Mouse (Mus musculus): ENCODE measurements around the gene Timm8a2. TPM values are rescaled to one million over a fixed set of nuclear protein-coding genes. Genes with fewer than 3 reads are reported as not detected.
A peak's percentile ranks its signal among the peaks of the same experiment; 100 is the strongest.

The Timm8a2 gene
- polyA plus RNA-seq, 1 experiment from 2014 or later: not detected

DNA sequence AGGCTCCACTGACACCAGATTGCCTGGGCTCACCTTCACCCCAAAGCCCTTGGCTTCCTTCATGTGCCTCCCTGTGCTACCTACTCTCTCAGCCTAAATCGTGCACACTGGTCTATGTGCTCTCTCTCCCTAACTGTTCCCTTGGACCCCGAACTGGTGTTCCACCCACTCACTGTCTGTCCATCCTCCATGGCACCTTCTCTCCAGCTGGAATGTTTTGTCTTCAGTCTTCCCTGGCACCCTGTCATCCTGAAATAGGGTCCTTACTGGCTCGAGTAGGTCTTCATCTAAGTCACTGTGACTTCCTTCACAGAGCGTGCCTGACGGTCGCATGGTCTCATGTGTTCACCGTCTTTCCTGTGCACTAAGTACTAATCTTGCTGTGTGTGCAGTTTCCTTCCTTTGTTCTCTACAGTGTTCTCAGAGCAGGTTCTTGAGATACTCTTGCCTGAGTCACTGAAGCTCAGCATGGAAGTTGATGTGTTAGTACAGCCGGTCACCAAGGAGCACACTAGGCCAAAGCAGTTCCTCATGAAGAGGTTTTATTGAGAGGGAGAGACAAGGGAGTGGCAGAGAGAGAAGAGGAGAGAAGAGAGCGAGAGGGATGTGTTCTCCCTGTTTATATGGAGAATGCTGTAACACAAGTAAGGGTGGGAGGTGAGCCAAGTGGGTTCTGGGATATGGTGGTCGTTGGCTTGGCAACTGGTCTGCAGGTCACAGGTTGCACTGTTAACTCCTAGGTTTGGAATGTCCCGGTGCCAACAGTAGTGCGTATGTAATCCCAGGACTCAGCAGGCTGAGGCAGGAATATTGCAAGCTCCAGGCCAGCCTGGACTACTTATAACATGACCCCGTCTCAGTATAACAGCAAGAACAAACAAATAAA, 41.8 kb upstream of the Timm8a2 start:
- no peaks in the 10 kb centered on the region for H3K9me3 ChIP-seq (ENCODE audit: control insufficient read depth, low read length)
- DNase-seq (ENCODE audit: low spot score) (no peak), ATAC-seq (ENCODE audit: low read depth) (no peak)
- H3K27ac ChIP-seq (replicated peaks; ENCODE audit: low read depth, low read length): no peak overlapping the region
- H3K4me2 ChIP-seq (ENCODE audit: low read depth, low read length): no peak overlapping the region
- H3K4me3 ChIP-seq (ENCODE audit: low read depth, low read length): no peak overlapping the region
- H3K27me3 ChIP-seq (replicated peaks; ENCODE audit: control insufficient read depth, insufficient read depth, low read length): no peaks in the 10 kb centered on the region
- no peaks in the 10 kb centered on the region for H3K4me1 ChIP-seq (ENCODE audit: control insufficient read depth, insufficient read depth, low read length)
- 86% methylated on average over 13 of the region's 13 CpGs for WGBS
- H3K36me3 ChIP-seq (ENCODE audit: control insufficient read depth, insufficient read depth, low read length): peaks cover 33% of the 10 kb centered on the region
- no peak overlapping the region for H3K9ac ChIP-seq (ENCODE audit: low read depth, low read length)

DNA sequence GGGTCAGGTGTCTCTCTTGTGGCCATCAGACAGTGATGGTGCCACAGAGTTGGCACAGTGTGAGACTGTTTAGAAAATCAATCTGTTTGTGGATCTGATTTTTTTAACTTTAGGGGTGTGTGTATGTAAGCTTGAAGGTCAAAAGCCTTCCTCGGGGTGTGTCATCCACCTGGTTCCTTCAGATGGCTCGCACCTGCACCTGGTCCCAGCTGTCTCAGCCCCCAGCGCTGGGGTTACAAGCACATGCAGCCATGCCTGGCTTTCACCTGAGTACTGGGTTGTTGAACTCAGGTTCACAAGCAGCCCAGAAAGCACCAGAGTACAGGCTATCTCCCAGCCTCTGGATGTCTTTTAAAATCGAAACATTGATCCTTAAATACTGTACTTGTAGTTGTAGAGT, 40.9 kb upstream of the Timm8a2 start:
- H3K27ac ChIP-seq (replicated peaks; ENCODE audit: low read depth, low read length): no peak overlapping the region
- DNase-seq (ENCODE audit: low spot score) (no peak), ATAC-seq (ENCODE audit: low read depth) (no peak)
- no peak overlapping the region for H3K4me3 ChIP-seq (ENCODE audit: low read depth, low read length)
- WGBS: 90% methylated on average over 4 of the region's 4 CpGs
- H3K27me3 ChIP-seq (replicated peaks; ENCODE audit: control insufficient read depth, insufficient read depth, low read length): no peaks in the 10 kb centered on the region
- no peaks in the 10 kb centered on the region for H3K9me3 ChIP-seq (ENCODE audit: control insufficient read depth, low read length)
- H3K4me1 ChIP-seq (ENCODE audit: control insufficient read depth, insufficient read depth, low read length): no peaks in the 10 kb centered on the region
- peaks cover 34% of the 10 kb centered on the region for H3K36me3 ChIP-seq (ENCODE audit: control insufficient read depth, insufficient read depth, low read length)
- no peak overlapping the region for H3K4me2 ChIP-seq (ENCODE audit: low read depth, low read length)
- no peak overlapping the region for H3K9ac ChIP-seq (ENCODE audit: low read depth, low read length)

DNA sequence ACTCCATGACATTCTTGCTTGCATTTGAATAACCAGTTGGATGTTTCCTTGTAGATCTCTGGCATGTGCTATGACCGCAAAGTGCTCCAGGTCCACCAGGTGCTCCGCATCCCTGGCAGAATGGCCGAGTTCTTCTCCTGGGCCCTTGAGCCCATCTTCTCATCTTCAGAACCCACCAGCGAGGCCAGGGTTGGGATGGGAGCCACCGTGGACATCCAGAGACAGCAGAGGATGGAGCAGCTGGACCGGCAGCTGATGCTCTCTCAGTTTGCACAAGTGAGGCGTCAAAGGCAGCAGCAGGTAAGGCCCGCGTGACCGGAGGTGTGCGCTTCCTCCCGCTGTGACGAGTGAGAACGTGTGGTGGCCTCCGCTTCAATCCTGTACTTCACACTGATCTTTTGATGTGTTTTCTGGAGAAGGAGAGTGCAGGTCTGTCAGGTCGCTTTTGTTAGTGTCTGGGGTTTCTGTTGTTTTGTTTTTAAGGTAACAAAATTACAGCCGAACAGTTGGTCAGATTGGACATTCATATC, 40.2 kb upstream of the Timm8a2 start:
- H3K4me2 ChIP-seq (ENCODE audit: low read depth, low read length): no peak overlapping the region
- no peak for DNase-seq (ENCODE audit: low spot score)

DNA sequence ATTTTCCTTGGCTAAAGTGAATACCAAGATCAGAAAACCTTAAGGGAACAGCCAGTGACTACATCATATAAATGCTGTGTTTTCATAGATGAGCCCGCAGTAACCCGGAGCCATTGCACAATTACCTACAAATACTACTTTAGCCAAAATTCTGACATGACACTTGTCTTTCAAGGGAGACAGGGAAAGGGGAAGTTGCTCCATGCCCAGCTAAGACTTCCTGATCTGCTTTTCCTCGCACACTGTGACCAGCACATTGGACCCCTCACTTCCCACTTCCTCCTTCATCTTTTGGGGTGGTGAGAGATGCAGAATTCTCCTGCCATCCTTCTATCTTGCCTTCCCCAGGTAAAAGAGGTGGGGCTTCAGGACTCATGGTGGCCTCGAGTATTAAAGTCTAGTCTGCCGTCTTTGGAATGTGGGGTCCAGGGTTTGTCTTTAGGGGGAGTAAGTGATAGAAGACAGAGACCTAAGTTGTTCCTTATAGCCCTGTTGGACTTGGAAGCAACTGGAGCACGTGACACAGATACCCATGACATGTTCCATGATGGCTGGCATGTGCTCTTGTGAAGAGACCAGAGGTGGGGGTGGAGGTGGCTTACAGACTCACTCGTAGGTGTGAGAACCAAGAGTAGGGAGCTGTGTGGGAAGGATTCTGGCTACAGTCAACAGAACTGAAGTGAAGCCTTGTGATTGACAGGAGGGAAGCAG, 39.5 kb upstream of the Timm8a2 start:
- WGBS: 86% methylated on average over 7 of the region's 7 CpGs

More for the DNA sequence above, 40.2 kb upstream of the Timm8a2 start:
- no peak overlapping the region for H3K4me3 ChIP-seq (ENCODE audit: low read depth, low read length)
- no peaks in the 10 kb centered on the region for H3K4me1 ChIP-seq (ENCODE audit: control insufficient read depth, insufficient read depth, low read length)
- no peak overlapping the region for H3K27ac ChIP-seq (replicated peaks; ENCODE audit: low read depth, low read length)
- no peak overlapping the region for H3K9ac ChIP-seq (ENCODE audit: low read depth, low read length)
- WGBS: 93% methylated on average over 17 of the region's 17 CpGs
- ATAC-seq (ENCODE audit: low read depth): no peak
- H3K27me3 ChIP-seq (replicated peaks; ENCODE audit: control insufficient read depth, insufficient read depth, low read length): no peaks in the 10 kb centered on the region
- H3K9me3 ChIP-seq (ENCODE audit: control insufficient read depth, low read length): no peaks in the 10 kb centered on the region
- H3K36me3 ChIP-seq (ENCODE audit: control insufficient read depth, insufficient read depth, low read length): peaks cover 36% of the 10 kb centered on the region

DNA sequence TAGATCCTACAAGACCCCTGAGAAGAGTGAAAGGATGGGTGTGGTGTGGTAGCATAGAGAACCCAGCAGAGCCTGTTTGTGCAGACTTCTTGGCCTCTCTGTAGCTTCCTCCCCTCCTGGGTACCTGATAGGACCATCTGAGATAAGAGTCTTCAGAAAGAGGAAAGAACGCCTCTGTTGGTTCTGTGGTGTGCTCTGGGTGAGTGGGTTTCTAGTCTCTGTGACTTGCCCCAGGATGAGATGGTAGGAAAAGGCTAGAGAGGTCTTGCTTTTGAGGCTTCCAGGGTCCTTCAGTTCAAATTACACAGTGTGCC, 39.0 kb upstream of the Timm8a2 start:
- Histone ChIP-seq H3K9me3 (ENCODE audit: control insufficient read depth, low read length) (no peaks in the 10 kb centered on the region), H3K9ac (ENCODE audit: low read depth, low read length) (no peak overlapping the region), H3K27ac (replicated peaks; ENCODE audit: low read depth, low read length) (no peak overlapping the region), H3K4me3 (ENCODE audit: low read depth, low read length) (no peak overlapping the region), H3K36me3 (ENCODE audit: control insufficient read depth, insufficient read depth, low read length) (peaks cover 37% of the 10 kb centered on the region), H3K4me2 (ENCODE audit: low read depth, low read length) (no peak overlapping the region), H3K4me1 (ENCODE audit: control insufficient read depth, insufficient read depth, low read length) (no peaks in the 10 kb centered on the region), H3K27me3 (replicated peaks; ENCODE audit: control insufficient read depth, insufficient read depth, low read length) (no peaks in the 10 kb centered on the region)
- 100% methylated on average over 1 of the region's 1 CpGs for WGBS
- DNase-seq (ENCODE audit: low spot score) (no peak), ATAC-seq (ENCODE audit: low read depth) (no peak)

More for the DNA sequence above, 39.5 kb upstream of the Timm8a2 start:
- Histone ChIP-seq H3K27me3 (replicated peaks; ENCODE audit: control insufficient read depth, insufficient read depth, low read length) (no peaks in the 10 kb centered on the region), H3K36me3 (ENCODE audit: control insufficient read depth, insufficient read depth, low read length) (peaks cover 37% of the 10 kb centered on the region), H3K4me2 (ENCODE audit: low read depth, low read length) (no peak overlapping the region), H3K9me3 (ENCODE audit: control insufficient read depth, low read length) (no peaks in the 10 kb centered on the region), H3K4me1 (ENCODE audit: control insufficient read depth, insufficient read depth, low read length) (no peaks in the 10 kb centered on the region), H3K4me3 (ENCODE audit: low read depth, low read length) (no peak overlapping the region), H3K27ac (replicated peaks; ENCODE audit: low read depth, low read length) (no peak overlapping the region), H3K9ac (ENCODE audit: low read depth, low read length) (no peak overlapping the region)
- ATAC-seq (ENCODE audit: low read depth) (no peak), DNase-seq (ENCODE audit: low spot score) (no peak)

DNA sequence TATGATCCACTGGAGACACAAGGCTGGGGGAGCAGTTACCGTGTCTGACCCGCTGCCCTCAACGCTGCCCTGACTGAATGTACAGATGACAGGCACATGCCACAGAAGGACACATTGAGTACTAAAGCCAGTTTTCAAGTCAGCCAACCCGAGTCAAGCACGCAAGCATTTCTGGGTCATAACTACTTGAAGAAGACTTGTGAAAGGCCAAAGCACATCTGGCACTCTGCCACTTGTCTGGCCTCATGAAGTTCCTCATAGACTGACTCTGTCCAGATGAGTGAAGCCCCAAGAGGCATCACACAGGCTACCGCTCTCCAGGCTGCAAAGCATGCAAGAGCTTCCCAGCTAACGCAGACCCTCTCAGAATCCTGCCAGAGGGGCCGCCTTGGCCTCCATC, 37.7 kb upstream of the Timm8a2 start:
- 87% methylated on average over 8 of the region's 8 CpGs for WGBS
- Histone ChIP-seq H3K4me2 (ENCODE audit: low read depth, low read length) (no peak overlapping the region), H3K4me3 (ENCODE audit: low read depth, low read length) (no peak overlapping the region), H3K36me3 (ENCODE audit: control insufficient read depth, insufficient read depth, low read length) (peaks cover 43% of the 10 kb centered on the region), H3K4me1 (ENCODE audit: control insufficient read depth, insufficient read depth, low read length) (no peaks in the 10 kb centered on the region), H3K27ac (replicated peaks; ENCODE audit: low read depth, low read length) (no peak overlapping the region), H3K9ac (ENCODE audit: low read depth, low read length) (no peak overlapping the region), H3K9me3 (ENCODE audit: control insufficient read depth, low read length) (no peaks in the 10 kb centered on the region), H3K27me3 (replicated peaks; ENCODE audit: control insufficient read depth, insufficient read depth, low read length) (no peaks in the 10 kb centered on the region)
- no peak; the same call in 1 of the 2 replicates for ATAC-seq (ENCODE audit: low read depth)
- peak; percentile 58 for DNase-seq (ENCODE audit: low spot score)

DNA sequence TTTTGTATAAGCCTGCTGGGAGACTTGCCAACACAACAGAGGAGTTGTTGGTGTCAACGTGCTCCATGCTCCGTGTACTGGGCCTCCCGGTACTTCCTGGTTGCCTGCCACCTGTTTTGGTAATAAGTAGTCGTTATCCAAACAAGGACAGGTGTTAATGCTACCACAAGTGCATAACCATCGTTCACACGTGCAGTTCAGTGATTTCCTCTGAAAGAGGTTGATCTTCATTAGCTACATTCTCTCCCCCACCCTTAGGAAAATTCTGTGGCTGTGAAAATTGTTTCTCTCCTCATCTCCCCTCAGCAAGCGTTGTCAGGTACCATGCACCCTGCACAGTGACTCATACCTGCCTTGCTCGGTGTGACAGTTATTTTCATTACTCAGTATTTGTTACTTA, 35.0 kb upstream of the Timm8a2 start:
- no peaks in the 10 kb centered on the region for H3K9me3 ChIP-seq (ENCODE audit: control insufficient read depth, low read length)
- H3K4me3 ChIP-seq (ENCODE audit: low read depth, low read length): no peak overlapping the region
- peaks cover 38% of the 10 kb centered on the region for H3K36me3 ChIP-seq (ENCODE audit: control insufficient read depth, insufficient read depth, low read length)
- no peak overlapping the region for H3K4me2 ChIP-seq (ENCODE audit: low read depth, low read length)
- DNase-seq (ENCODE audit: low spot score) (peak; percentile 28), ATAC-seq (ENCODE audit: low read depth) (no peak)
- WGBS: 70% methylated on average over 8 of the region's 8 CpGs
- H3K4me1 ChIP-seq (ENCODE audit: control insufficient read depth, insufficient read depth, low read length): no peaks in the 10 kb centered on the region
- no peak overlapping the region for H3K9ac ChIP-seq (ENCODE audit: low read depth, low read length)
- no peaks in the 10 kb centered on the region for H3K27me3 ChIP-seq (replicated peaks; ENCODE audit: control insufficient read depth, insufficient read depth, low read length)
- no peak overlapping the region for H3K27ac ChIP-seq (replicated peaks; ENCODE audit: low read depth, low read length)

DNA sequence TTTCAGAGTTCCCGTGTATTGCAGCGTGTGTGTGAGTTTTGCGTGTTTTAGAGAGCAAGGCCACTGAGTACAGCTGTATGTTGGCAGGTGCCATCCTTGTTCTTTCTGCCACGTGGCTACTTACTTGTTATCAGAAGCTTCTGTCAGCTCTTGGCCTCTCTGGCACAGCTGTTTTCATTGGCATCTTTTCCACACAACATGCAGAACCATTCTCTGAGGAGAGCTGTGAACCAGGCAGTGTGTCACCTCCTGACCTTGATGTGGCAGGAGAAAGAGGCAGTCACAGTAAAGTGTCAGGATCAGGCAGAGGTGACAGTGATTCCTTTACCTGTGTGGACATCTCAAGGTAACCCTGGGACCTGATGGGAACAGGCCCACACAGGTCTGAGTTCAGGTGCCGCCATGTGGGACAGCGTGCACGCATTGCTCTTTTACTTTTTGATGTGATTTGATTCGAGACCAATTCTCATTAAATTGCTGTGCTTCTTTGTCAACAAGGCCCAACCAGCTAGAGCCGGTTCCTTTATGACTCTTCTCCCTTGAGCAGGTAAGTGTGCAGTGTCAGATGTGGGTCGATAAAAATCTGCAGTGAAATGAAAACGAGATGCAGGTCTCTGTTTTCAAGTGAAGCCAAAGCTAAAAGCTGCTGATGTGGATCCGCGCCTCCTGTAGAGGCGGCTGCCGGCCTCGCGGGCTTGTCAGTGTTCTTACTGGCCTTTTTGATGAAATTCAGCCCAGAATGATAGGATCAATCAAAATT, 33.9 kb upstream of the Timm8a2 start:
- no peak overlapping the region for H3K9ac ChIP-seq (ENCODE audit: low read depth, low read length)
- no peak overlapping the region for H3K4me3 ChIP-seq (ENCODE audit: low read depth, low read length)
- H3K4me1 ChIP-seq (ENCODE audit: control insufficient read depth, insufficient read depth, low read length): no peaks in the 10 kb centered on the region
- H3K4me2 ChIP-seq (ENCODE audit: low read depth, low read length): no peak overlapping the region
- no peak overlapping the region for H3K27ac ChIP-seq (replicated peaks; ENCODE audit: low read depth, low read length)
- 89% methylated on average over 17 of the region's 17 CpGs for WGBS
- no peak for DNase-seq (ENCODE audit: low spot score)
- H3K36me3 ChIP-seq (ENCODE audit: control insufficient read depth, insufficient read depth, low read length): peaks cover 28% of the 10 kb centered on the region
- no peaks in the 10 kb centered on the region for H3K9me3 ChIP-seq (ENCODE audit: control insufficient read depth, low read length)
- ATAC-seq (ENCODE audit: low read depth): no peak
- H3K27me3 ChIP-seq (replicated peaks; ENCODE audit: control insufficient read depth, insufficient read depth, low read length): no peaks in the 10 kb centered on the region

All from embryonic facial prominence, embryonic 14.5 days (tissue).